Mouse (Mus musculus) frontal cortex, postnatal 10 days (tissue): ENCODE results near the gene Soga1.

Source experiments
- DNase-seq, 2 experiments: peaks; one replicate each; pipeline ENCODE4 v3.0.0; 2022; ENCODE audit warnings: low spot score in 2 of 2, mixed read lengths in 1 of 2

Soga1 gene

DNA sequence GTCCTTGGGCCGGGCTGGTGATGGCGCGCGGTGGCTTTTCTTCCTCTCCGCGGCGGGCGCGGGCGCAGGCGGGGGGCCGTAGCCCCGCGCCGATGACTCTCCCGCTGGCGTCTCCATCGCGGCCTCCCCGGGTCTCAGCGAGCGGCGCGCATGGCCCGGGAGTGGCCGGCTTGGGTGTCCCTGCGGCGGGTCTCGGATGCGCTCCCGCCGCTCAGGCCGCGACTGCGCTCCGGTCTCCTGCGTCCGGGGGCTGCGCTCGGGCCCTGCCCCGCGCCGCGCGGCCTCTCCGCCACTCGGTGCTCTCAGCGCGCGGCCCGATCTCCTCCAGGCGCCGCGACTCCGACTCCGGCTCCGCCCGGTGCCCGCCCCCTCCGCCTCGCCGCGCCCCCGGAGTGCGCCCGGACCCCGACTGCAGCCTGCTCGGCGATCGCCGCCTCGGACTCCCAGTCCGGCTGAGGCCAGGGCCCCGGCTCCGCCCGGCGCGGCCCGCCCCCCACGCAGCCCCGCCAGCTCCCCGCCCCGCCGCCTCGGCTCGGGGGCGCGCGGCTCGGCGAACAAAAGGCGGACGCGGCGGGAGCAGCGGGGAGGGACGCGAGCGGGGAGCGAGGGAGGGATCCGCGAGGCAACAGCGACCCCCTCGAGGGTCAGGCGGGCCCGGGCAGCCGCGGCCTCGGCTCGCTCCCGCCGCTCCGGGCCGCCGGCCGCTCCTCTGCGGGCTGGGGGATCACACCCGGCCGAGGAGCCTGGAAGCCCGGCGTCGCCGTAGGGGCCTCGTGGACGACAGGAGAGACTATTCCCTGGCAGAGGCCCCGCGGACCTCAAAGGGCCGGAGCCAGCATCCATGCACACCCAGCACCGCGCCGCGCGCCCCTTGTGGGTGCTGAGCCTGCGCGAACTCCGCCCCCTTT, at the start of gene Soga1:
TSS of gene Soga1 (minus strand) at position 462 of the 908 bp plus-strand sequence.
- peak; percentile 79 to 88 for DNase-seq

DNA sequence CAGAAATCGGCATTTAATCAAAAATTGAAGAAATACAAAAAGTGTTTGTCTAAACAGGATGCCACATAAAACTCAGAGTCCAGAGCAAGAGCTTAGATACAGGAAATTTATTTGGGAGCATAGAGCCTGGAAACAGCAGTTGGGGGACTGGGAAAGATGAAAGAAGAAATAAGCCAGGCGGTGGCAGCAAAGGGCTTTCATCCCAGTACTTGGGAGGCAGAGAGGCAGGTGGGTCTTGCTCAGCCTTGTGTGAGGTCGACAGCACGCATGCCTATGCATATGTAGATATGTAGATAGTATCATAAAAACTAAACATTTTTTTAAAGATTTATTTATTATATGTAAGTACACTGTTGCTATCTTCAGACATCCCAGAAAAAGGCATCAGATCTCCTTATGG, 49.0 kb upstream of the Soga1 start:
- DNase-seq: peak in 1 of 2 experiments; percentile 11

- DNase-seq: no peak
Observed at GRCm38 (mm10) chr2:157127370-157127769, 48.3 kb upstream of the Soga1 start.

- no peak for DNase-seq
Observed at GRCm38 (mm10) chr2:157125246-157125645, 46.2 kb upstream of the Soga1 start.

- no peak for DNase-seq
Observed at GRCm38 (mm10) chr2:157121766-157122165, 42.7 kb upstream of the Soga1 start.

DNA sequence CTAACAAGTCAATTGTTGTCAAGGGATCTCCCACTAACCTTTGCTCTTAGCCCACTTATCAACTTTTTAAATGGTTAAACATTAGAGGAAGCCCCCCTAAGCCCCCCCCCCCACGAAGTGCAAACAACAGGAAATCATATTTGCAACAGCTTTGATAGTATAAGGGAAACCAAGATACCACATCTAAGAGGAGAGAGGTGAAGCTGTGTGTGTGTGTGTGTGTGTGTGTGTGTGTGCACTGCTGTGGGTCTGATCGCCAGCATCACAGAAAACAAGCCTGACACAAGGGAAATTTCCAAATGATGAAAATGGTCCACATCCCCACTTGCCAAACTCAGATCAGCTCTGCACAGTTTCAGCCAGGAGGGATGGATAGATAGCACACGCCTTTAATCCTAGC, 40.0 kb upstream of the Soga1 start:
- no peak for DNase-seq

DNA sequence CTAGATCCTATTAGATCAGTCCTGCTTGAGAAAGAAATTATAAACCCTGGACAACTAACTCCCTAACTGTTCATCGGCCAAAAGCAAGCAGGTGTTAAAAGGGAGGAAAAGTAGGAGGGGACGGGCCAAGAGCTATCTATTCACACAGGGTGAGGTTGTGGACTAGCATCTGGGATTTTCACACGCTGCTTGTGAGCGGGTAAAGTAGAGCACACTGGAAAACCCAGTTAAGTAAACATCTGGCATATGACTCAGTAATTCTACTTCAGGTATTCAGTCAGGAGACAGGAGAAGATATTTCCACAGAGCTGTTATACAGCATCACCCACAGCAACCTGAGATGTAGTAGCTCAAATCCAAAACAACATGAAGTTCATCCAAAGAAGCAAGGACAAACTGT, 39.5 kb upstream of the Soga1 start:
- no peak for DNase-seq

DNA sequence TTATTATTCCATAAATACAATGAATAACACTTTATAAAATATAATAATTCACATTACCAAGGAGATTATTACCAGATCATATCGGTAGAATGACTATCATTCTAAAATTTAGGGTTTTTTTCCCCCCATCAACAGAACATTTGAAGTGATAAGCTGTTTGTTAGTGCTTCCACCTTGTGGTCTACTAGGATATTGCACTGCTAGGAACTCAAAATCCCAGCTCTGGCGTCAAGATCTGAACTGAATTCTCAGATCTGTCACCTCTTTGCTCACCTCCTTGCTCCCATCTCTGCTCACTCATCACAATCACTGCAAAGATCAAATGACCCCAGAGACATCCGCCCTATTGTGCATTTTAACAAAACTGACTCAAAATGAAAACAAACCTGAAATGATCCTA, 37.9 kb upstream of the Soga1 start:
- no peak for DNase-seq

GRCm38 (mm10) chr2:157108236-157108635, 29.2 kb upstream of the Soga1 start:
- DNase-seq: no peak

GRCm38 (mm10) chr2:157104454-157104853, 25.4 kb upstream of the Soga1 start:
- no peak for DNase-seq

DNA sequence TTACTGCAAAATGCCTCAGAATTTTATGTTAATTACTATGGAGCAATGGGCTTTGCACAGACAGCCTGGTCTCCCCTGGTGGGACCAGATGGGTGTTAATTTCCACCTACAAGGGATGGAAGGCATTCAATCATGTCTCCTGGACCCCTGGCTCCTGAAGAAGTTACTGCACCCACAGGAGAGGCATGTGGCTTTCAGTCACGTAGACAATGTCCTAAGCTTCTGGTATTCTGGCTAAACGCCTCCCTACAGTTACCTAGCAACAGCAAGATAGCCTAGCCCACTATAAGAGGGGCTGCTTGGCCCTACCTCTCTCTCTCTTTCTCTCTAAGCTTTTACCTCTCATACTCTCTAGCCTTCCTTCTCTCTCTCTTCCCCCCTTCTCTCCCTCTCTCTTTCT, 23.2 kb upstream of the Soga1 start:
- DNase-seq: no peak

- DNase-seq: no peak
Observed at GRCm38 (mm10) chr2:157101650-157102049, 22.6 kb upstream of the Soga1 start.

GRCm38 (mm10) chr2:157100319-157100605, 21.2 kb upstream of the Soga1 start:
- no peak for DNase-seq

DNA sequence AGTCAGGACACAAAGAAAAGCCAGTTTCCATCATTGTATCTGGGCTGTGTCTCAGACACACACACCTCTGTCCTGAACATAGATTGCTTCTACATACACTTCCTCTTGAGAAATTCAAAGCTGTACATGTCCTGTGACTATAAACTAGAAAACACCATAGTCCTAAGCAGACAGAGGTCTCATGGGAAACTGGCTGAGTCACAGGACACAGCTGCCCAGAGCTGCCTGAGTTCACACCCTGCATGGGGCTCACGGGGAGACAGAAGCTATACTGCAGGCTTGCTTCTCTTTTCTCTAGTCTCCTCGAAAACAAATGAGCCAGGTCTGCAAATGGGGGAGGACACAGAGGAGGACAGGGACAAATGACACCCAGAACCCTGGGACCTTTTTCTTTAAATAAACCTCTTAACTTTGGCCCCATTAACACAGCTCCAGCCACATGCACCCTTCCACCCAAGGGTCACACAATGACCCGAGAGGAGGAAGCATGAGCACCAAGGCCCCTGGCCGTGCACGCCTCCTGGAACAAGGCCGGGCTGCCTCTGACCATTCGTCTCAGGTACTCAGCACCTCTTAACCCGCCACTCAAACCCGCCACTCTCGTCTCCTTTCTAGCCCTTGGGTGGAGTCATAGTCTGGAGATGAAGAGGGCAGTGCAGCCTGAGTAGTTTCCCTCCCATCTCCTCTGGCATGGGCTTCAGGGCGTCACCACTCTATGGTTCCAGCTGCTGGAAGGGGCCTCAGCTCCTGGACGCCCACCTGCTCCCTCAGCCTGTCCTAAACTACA, 20.7 kb upstream of the Soga1 start:
- no peak for DNase-seq

- peak in 1 of 2 experiments; percentile 73 for DNase-seq
Observed at GRCm38 (mm10) chr2:157095005-157095755, 16.1 kb upstream of the Soga1 start.

- no peak for DNase-seq
Observed at GRCm38 (mm10) chr2:157092024-157092423, 13.0 kb upstream of the Soga1 start.

DNA sequence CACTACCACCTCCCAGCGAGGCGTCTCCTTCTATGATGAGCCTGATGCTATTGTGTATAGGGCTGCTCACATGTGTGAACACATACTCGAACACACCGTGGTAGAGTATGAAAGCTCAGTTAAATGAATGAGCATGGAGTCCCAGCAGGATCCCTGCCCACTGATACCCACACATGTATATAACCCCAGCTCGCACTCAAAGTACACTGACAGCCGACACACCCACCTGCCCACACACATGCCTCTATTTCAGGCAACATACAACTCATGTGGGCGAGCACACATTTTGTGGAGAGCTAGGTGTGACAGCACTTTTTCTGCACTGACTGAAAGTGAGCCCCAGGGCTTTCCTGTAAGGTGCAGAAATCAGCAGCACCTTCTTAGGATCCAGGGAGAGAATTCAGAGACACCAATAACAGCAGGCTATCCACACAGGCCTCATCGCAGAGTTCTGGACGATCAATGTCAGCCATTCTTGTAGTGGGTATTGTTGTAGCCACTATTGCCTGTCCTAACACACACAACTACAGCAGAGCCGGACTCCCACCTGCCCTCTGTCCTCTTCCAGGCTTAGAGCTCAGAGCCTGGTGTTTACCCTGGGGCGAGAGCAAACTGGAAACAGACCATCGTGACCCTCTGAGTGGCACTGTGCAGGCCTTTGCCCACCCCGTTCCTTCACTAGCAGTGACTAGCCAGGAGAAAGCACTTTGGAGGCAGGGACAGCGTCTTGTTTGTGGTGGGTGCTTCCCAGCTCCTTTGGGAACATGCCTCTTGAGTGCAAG, 8.7 kb upstream of the Soga1 start:
- DNase-seq: peak in 1 of 2 experiments; percentile 65

DNA sequence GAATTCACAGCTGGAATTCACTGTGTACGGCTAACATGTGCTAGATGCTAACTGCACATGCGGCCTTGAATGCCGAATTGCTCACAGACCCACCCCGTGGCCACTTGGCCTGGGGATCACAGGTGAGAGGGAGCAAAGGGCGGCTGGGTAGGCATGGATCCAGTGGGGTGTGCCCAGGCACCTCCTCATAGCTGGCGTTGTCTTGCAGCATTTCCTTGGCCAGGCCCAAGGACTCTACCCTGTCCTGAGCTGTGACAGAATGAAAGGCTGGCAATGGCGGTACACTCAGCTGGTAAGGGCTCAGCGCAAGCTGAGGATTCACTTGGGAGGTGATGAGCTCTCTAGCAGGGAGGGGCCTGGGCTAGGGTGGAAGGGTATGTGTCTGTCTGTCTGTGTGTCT, 7.7 kb upstream of the Soga1 start, which contains the start of gene Tldc2:
TSS of gene Tldc2 (plus strand) at position 260 of the 400 bp plus-strand sequence.
- no peak for DNase-seq

- DNase-seq: no peak
Observed at GRCm38 (mm10) chr2:157084831-157085585, 6.0 kb upstream of the Soga1 start.

DNA sequence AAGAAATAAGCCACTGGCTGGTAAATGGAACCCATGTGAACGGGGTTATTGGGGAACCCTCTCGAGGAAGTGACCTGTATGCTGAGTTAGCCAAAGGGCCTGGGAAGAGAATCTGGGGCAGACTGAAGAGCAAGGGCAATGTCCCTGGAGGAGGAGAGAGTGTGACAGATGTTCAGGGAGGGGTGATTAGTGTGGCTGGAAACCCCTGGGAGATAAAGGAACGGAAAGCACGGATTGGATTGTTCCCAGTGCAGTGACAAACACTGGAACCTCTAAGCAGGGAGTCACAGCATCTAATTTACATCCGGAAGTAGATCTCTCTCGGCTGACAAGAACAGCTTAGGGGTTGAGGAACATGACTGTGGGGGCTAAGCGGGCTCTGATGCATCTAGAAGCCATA, 2.9 kb upstream of the Soga1 start:
- DNase-seq: no peak

DNA sequence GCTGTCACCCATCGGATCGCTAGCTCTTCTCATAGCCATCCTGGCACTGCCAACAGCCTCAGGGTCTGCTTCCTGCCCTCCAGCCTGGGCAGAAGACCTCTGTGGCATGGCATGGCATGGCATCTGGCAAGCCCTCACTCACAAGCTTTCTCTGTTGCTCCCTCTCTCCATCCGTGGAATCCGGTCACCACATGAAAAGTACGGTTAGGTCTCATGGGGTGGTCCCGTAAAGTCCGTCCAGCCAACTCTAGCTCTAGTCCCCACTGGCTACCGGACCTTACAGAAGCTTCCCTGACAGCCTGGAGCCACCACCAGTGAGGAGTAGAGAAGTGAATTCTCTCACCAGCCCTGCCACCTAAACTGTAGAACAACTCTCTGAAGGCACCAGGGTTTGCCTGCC, 2.3 kb upstream of the Soga1 start:
- no peak for DNase-seq
